Mouse (Mus musculus) left cerebral cortex, adult 2 months (tissue): Measurements from ENCODE around the gene Bsdc1. TPM values are rescaled to one million over a fixed set of nuclear protein-coding genes. Genes with fewer than 3 reads are reported as not detected.
"Not testable (repeated sequence)": the region's sequence is repeated elsewhere in the genome, so short reads cannot be mapped to it uniquely, and the experiment has no call there.

ENCODE experiments used
- DNase-seq, 2 experiments: peaks; one replicate each; pipeline ENCODE4 v3.0.0; 2021 to 2022; ENCODE audit warnings: low spot score in 2 of 2, mixed read lengths in 1 of 2; ENCODE audit errors: extremely low spot score in 1 of 2
- H3K27ac ChIP-seq: fragments of 200-600 bp; 2 replicates; pipeline ENCODE4 v1.8.1; 2022
- H3K4me3 ChIP-seq: fragments of 200-600 bp; 2 replicates; pipeline ENCODE4 v1.8.1; 2022
- CTCF ChIP-seq: fragments of 200-600 bp; IDR thresholded peaks from 2 replicates; pipeline ENCODE4 v1.8.1; 2022; ENCODE audit warnings: antibody characterized with exemption, mild to moderate bottlenecking, moderate library complexity
- intact Hi-C: fragments of 180-260 bp; cut with DNase I; formaldehyde crosslinking; loops from one replicate; pipeline ENCODE4 v1.15.1; 2025
- total RNA-seq, 2 experiments: library from RNA; stranded (reverse); gene quantifications; 2 replicates each; pipeline ENCODE4 v1.2.3; 2021

The Bsdc1 gene
- total RNA-seq, 2 experiments from 2014 or later, result 56.6 to 57.8 TPM

DNA sequence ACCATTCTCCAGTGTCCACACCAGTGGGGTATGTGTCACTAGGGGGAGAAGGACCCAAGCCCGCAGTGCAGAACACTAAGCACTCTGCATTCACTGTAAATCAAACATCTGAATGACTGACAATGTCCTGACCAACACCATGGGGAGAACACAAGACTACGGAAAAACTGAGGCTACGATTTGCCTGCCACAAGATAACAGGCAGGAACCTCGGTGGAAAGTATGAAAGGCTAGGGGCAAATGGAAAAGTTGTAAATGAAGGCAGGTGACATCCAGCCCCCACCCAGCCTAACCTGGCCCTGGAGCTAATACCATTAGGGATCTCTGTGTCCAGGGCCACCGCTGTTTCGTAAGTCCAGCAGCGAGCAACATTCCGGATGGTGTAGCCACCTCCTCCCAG is 57.1 kb downstream of the Bsdc1 start:
- Histone ChIP-seq H3K4me3 (no peak overlapping the region), H3K27ac (no peak overlapping the region)
- intact Hi-C loops, result no loop called here
- TF ChIP-seq CTCF, result no peak
- DNase-seq, result no peak

DNA sequence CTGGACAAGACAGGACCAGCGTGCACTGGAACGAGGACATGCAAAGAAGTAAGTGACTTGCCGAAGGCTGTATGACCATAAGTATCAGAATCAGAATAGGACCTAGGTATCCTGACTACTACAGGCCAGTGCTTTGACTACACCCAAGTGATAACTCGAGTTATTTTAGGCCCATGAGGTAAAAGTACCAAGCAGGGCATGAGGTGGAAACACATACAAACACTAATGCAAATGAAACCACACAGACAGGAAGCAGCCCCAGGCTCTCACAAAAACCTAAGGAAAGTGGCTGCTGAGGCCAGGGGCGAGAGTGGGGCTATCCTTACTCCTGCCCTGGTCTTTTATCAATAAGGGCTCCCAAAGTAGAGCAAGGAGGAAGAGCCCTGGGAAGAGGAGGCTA is 64.0 kb downstream of the Bsdc1 start:
- Histone ChIP-seq H3K27ac (no peak overlapping the region), H3K4me3 (no peak overlapping the region)
- intact Hi-C loops, result no loop called here
- no peak for DNase-seq
- no peak for TF ChIP-seq CTCF

DNA sequence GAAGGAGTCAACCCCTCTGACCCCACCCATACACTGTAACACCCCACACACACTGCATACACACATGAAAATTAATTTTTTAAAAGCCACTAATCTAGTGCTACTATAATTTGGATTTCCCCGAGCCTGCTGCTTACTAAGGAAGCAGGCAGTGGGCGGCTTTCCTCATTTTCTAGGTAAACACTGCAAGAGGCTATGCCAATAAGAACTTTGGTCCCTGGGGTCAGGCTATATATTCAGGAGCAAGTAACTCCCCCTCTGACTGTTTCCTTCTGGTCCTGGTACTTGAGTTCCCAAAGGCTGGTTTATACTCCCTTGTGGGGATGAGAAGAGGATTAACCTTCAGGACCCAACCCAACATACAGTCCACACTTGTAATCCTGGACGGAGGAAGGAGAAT is 64.5 kb downstream of the Bsdc1 start:
- no peak for TF ChIP-seq CTCF
- DNase-seq, result no peak
- Histone ChIP-seq H3K27ac (no peak overlapping the region), H3K4me3 (no peak overlapping the region)
- intact Hi-C loops, result no loop called here

DNA sequence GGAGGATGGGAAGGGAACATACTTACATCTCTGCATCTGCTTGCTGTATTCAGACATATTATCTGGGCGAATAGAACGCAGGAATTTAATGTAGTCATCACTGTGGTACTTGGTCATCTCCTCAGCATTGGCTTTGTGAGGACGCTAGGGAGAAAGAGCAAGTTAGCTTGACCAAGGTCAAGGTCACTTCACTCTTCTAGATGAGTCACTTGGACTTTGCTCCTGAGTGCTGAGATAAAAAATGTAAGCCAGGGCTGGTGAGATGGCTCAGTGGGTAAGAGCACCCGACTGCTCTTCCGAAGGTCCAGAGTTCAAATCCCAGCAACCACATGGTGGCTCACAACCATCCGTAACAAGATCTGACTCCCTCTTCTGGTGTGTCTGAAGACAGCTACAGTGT is 67.5 kb downstream of the Bsdc1 start:
- intact Hi-C loops, H3K4me3 ChIP-seq, DNase-seq, H3K27ac ChIP-seq: not testable (repeated sequence)

Other genes starting within 250 kb of the Bsdc1 start
- gene C77080, start 200.2 kb upstream of the Bsdc1 start, total RNA-seq, result 10 to 100 TPM; 22.5 to 25.9 TPM
- gene Sync, start 174.0 kb upstream of the Bsdc1 start, total RNA-seq, result 1 to 10 TPM; 1.8 to 2.2 TPM
- 100 to 1,000 TPM; 115 to 123 TPM for gene Rbbp4, start 126.2 kb upstream of the Bsdc1 start, total RNA-seq
- 10 to 100 TPM; 29.4 to 30.1 TPM for gene Zbtb8os, start 125.9 kb upstream of the Bsdc1 start, total RNA-seq
- gene Zbtb8a, start 83.5 kb upstream of the Bsdc1 start, total RNA-seq, result 1 to 10 TPM; 5.1 to 5.8 TPM
- gene Zbtb8b, start 20.7 kb upstream of the Bsdc1 start, total RNA-seq, result 1 to 10 TPM; 5.0 to 5.2 TPM
- gene Tssk3, start 29.4 kb downstream of the Bsdc1 start, total RNA-seq, result not detected
- under 1 TPM in 1 of 2 experiments, not detected in 1; 0.91 TPM for gene Fam229a, start 29.6 kb downstream of the Bsdc1 start, total RNA-seq
- 100 to 1,000 TPM in 1 of 2 experiments, 10 to 100 TPM in 1; 96.0 to 102 TPM for gene Marcksl1, start 52.0 kb downstream of the Bsdc1 start, total RNA-seq
- 10 to 100 TPM; 26.5 to 29.5 TPM for gene Hdac1, start 81.1 kb downstream of the Bsdc1 start, total RNA-seq
- 1 to 10 TPM; 2.2 to 2.4 TPM for gene Lck, start 112.1 kb downstream of the Bsdc1 start, total RNA-seq
- under 1 TPM; 0.40 to 0.77 TPM for gene Fam167b, start 117.0 kb downstream of the Bsdc1 start, total RNA-seq
- 100 to 1,000 TPM; 124 to 129 TPM for gene Eif3i, start 139.1 kb downstream of the Bsdc1 start, total RNA-seq
- 10 to 100 TPM; 89.3 to 94.8 TPM for gene Tmem234, start 139.1 kb downstream of the Bsdc1 start, total RNA-seq
- 1 to 10 TPM; 5.7 to 6.2 TPM for gene Dcdc2b, start 152.7 kb downstream of the Bsdc1 start, total RNA-seq
- 10 to 100 TPM; 30.1 to 34.8 TPM for gene Iqcc, start 157.5 kb downstream of the Bsdc1 start, total RNA-seq
- 10 to 100 TPM; 50.9 to 67.0 TPM for gene Ccdc28b, start 162.4 kb downstream of the Bsdc1 start, total RNA-seq
- gene Txlna, start 179.5 kb downstream of the Bsdc1 start, total RNA-seq, result 10 to 100 TPM; 42.1 to 52.1 TPM
- gene Kpna6, start 211.2 kb downstream of the Bsdc1 start, total RNA-seq, result 10 to 100 TPM; 84.2 to 94.0 TPM
- 10 to 100 TPM; 14.5 to 14.9 TPM for gene Tmem39b, start 235.3 kb downstream of the Bsdc1 start, total RNA-seq